Mouse (Mus musculus): ENCODE measurements at regions not wholly inside any gene's neighbourhood (a gene's known extent, or its start where the extent isn't known, plus 50 kb on each side); places are given as distances from the start of the nearest gene placed in this dataset.
A peak's percentile ranks its signal among the peaks of the same experiment; 100 is the strongest.

DNA sequence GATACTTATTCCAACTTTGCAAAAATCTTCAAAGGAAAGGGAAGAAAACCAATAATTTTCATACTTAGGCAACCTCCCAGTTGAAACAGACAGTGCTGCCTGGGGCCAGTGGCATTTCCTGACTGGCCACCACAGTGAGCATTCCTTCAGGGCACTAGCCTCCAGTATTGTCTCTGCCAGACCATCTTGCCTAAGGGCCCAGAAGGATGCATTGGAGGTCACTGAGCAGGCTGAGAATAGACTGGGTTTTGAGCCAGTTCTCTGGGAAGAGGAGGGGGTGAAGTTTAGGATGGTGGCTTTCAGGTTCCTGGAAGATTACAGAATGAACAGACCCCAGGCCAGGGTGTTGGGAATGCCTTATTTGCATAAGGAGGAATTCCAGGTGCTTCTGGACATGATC, 95.3 kb upstream of the Tpm1 start:
- H3K9ac ChIP-seq (ENCODE audit: low read length), result no peak overlapping the region
- DNase-seq (ENCODE audit: low spot score, missing footprints), result peak; percentile 26
- ATAC-seq (ENCODE audit: low FRiP score), result no peak
- no peaks in the 10 kb centered on the region for H3K36me3 ChIP-seq (ENCODE audit: control insufficient read depth, insufficient read depth, low read length)
- no peak overlapping the region for H3K4me2 ChIP-seq
- H3K27ac ChIP-seq (ENCODE audit: low read depth, low read length), result no peak overlapping the region
- H3K27me3 ChIP-seq (ENCODE audit: control insufficient read depth, insufficient read depth, low read length), result no peaks in the 10 kb centered on the region
- no peaks in the 10 kb centered on the region for H3K9me3 ChIP-seq (ENCODE audit: control insufficient read depth, low read length)
- no peaks in the 10 kb centered on the region for H3K4me1 ChIP-seq (ENCODE audit: control insufficient read depth, insufficient read depth, low read length)
- H3K4me3 ChIP-seq (ENCODE audit: low read depth, low read length), result no peak overlapping the region

DNA sequence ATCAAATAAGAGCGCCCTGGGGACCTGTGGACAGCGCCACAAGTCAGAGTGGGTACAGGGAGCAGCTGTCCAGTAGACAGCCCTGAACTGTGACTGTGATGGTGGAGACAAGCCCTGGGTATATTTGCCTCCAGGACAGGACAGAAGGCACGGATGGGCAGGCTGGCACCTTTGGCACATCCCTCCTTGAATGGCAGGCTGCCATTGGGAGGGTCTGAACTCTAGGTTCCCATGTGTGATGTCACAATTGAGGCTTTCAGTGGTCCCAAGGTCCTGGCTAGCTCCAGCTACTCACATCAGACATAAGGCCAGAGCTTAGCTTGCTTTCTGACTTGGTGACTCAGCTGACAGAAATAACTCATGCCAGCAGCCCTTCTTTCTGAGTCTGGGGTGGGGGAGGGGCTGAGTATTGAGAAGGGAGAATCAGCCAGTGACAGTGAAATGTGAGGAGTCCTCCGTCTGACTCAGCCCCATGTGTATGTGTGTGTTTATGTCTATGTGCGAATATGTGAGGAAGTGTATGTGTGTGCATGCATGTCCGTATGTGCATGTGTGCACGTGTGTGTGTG, 91.2 kb upstream of the Tpm1 start:
- DNase-seq (ENCODE audit: low spot score, missing footprints), result no peak
- Histone ChIP-seq H3K4me1 (ENCODE audit: control insufficient read depth, insufficient read depth, low read length) (peaks cover 3% of the 10 kb centered on the region; the same call in 1 of the 2 replicates), H3K27me3 (ENCODE audit: control insufficient read depth, insufficient read depth, low read length) (no peaks in the 10 kb centered on the region), H3K4me2 (no peak overlapping the region), H3K9me3 (ENCODE audit: control insufficient read depth, low read length) (no peaks in the 10 kb centered on the region), H3K4me3 (ENCODE audit: low read depth, low read length) (no peak overlapping the region), H3K36me3 (ENCODE audit: control insufficient read depth, insufficient read depth, low read length) (no peaks in the 10 kb centered on the region), H3K9ac (ENCODE audit: low read length) (no peak overlapping the region), H3K27ac (ENCODE audit: low read depth, low read length) (no peak overlapping the region)
- WGBS, result 78% methylated on average over 7 of the region's 7 CpGs
- ATAC-seq (ENCODE audit: low FRiP score), result no peak

DNA sequence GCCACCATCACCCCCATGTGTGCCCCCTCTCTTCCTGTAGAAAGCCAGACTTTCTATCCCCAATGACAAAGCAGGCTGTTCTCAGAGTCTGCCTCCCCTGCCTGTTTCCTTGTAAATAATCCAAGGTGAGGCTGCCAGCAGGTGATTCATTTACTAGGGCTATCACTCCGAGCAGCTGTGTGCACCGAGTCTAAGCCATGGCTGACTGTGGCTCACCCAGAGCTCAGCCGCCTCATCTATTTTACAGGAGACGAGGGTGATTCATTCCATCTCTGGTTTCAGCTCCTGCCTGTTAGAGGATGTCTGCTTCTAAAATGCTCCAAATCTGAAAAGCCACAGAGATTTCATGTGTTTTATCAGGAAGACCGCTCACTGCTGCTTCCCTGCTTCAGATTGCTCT, 88.5 kb upstream of the Tpm1 start:
- ATAC-seq (ENCODE audit: low FRiP score) (no peak), DNase-seq (ENCODE audit: low spot score, missing footprints) (no peak)
- Histone ChIP-seq H3K4me2 (no peak overlapping the region), H3K4me1 (ENCODE audit: control insufficient read depth, insufficient read depth, low read length) (peaks cover 3% of the 10 kb centered on the region; the same call in 1 of the 2 replicates), H3K9ac (ENCODE audit: low read length) (no peak overlapping the region), H3K36me3 (ENCODE audit: control insufficient read depth, insufficient read depth, low read length) (no peaks in the 10 kb centered on the region), H3K27me3 (ENCODE audit: control insufficient read depth, insufficient read depth, low read length) (no peaks in the 10 kb centered on the region), H3K4me3 (ENCODE audit: low read depth, low read length) (no peak overlapping the region), H3K27ac (ENCODE audit: low read depth, low read length) (no peak overlapping the region), H3K9me3 (ENCODE audit: control insufficient read depth, low read length) (no peaks in the 10 kb centered on the region)
- WGBS, result 79% methylated on average over 5 of the region's 5 CpGs

DNA sequence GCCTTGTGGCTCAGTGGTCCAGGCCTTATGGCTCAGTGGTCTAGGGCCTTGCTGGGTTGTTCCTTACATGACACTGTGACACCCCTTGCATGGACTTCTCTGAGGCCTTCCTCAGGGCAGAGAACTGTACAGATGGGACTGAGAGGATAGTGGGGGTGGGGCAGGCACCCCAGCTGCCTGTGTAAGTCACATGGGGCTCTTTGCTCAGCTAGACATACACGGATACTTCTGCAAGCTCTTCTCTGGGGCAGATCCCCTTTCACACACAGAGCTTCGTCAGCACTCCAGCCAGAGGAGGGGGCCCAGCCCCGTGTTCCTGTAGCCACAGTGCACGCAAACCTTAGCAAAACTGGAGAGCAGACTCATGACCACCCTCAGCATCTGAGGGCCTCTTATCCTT, 87.9 kb upstream of the Tpm1 start:
- no peaks in the 10 kb centered on the region for H3K27me3 ChIP-seq (ENCODE audit: control insufficient read depth, insufficient read depth, low read length)
- no peaks in the 10 kb centered on the region for H3K36me3 ChIP-seq (ENCODE audit: control insufficient read depth, insufficient read depth, low read length)
- no peaks in the 10 kb centered on the region for H3K9me3 ChIP-seq (ENCODE audit: control insufficient read depth, low read length)
- H3K4me3 ChIP-seq (ENCODE audit: low read depth, low read length), result no peak overlapping the region
- H3K27ac ChIP-seq (ENCODE audit: low read depth, low read length), result no peak overlapping the region
- ATAC-seq (ENCODE audit: low FRiP score) (no peak), DNase-seq (ENCODE audit: low spot score, missing footprints) (peak; percentile 44)
- H3K9ac ChIP-seq (ENCODE audit: low read length), result no peak overlapping the region
- H3K4me1 ChIP-seq (ENCODE audit: control insufficient read depth, insufficient read depth, low read length), result peaks cover 3% of the 10 kb centered on the region; the same call in 1 of the 2 replicates
- no peak overlapping the region for H3K4me2 ChIP-seq
- 62% methylated on average over 4 of the region's 4 CpGs for WGBS

DNA sequence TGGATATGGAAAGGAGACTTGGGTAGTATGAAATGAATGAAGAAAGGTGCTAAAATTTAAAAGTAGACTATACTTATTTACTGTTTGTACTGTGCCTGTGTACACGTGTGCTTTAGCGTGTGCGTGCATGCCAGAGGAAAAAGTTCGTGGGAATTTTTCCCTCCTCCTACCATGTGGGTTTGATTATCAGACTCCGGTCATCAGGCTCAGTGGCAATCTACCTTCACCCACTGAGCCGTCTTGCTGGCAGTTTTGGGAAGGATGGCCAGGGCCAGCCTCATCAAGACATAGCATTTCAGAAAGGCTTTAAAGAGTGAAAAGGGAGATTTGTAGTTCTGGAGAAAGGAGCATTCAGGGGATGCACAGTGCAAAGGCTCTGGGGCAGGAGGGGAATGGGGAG, 87.0 kb upstream of the Tpm1 start:
- no peaks in the 10 kb centered on the region for H3K9me3 ChIP-seq (ENCODE audit: control insufficient read depth, low read length)
- H3K4me1 ChIP-seq (ENCODE audit: control insufficient read depth, insufficient read depth, low read length), result peaks cover 3% of the 10 kb centered on the region; the same call in 1 of the 2 replicates
- 81% methylated on average over 6 of the region's 6 CpGs for WGBS
- no peak overlapping the region for H3K4me2 ChIP-seq
- no peaks in the 10 kb centered on the region for H3K36me3 ChIP-seq (ENCODE audit: control insufficient read depth, insufficient read depth, low read length)
- no peaks in the 10 kb centered on the region for H3K27me3 ChIP-seq (ENCODE audit: control insufficient read depth, insufficient read depth, low read length)
- no peak overlapping the region for H3K27ac ChIP-seq (ENCODE audit: low read depth, low read length)
- H3K4me3 ChIP-seq (ENCODE audit: low read depth, low read length), result no peak overlapping the region
- no peak for ATAC-seq (ENCODE audit: low FRiP score)
- H3K9ac ChIP-seq (ENCODE audit: low read length), result no peak overlapping the region
- DNase-seq (ENCODE audit: low spot score, missing footprints), result peak; percentile 73

DNA sequence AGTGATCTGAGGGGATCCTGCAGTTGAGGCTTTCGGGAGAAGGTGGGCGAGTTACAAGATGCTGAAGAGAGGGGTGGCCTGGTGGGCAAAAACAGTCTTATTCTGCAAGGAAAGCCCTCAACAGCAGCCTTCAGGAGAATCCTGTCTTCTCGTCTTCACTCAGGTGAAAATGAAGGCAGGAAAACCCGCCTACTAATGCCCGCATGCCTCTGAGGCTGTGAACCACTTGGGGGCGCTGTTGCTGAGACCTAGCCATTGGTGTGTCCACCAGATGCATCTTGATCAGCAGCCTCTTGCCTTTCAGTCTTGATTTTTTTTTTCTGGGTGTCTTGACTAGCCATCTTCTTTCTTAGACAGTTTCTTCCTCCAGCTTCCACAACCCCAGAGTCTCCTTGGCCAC, 85.2 kb upstream of the Tpm1 start:
- Histone ChIP-seq H3K4me1 (ENCODE audit: control insufficient read depth, insufficient read depth, low read length) (peaks cover 3% of the 10 kb centered on the region; the same call in 1 of the 2 replicates), H3K9ac (ENCODE audit: low read length) (no peak overlapping the region), H3K27ac (ENCODE audit: low read depth, low read length) (no peak overlapping the region), H3K9me3 (ENCODE audit: control insufficient read depth, low read length) (no peaks in the 10 kb centered on the region), H3K36me3 (ENCODE audit: control insufficient read depth, insufficient read depth, low read length) (no peaks in the 10 kb centered on the region), H3K4me3 (ENCODE audit: low read depth, low read length) (no peak overlapping the region), H3K27me3 (ENCODE audit: control insufficient read depth, insufficient read depth, low read length) (no peaks in the 10 kb centered on the region), H3K4me2 (no peak overlapping the region)
- no peak for ATAC-seq (ENCODE audit: low FRiP score)
- WGBS, result 68% methylated on average over 6 of the region's 6 CpGs
- DNase-seq (ENCODE audit: low spot score, missing footprints), result peak; percentile 78

DNA sequence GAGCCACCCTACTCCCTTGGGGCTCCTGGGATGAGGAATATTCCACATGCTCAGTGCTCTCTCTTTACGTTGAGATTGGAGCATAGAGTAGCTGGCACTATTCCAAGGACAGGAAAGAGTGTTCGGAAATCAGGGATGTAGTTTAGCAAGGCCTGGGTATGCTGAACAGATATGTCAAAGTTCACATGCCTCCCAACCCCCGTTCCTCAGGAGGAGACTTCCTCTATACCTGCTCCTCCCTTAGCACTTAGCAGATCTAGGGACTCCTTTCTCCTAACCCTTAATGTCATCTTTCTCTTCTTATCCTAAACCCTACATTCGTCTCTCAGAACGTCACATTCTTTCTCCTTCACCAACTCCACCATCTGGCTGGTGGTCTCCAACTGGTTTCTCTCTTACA, 83.2 kb upstream of the Tpm1 start:
- H3K27me3 ChIP-seq (ENCODE audit: control insufficient read depth, insufficient read depth, low read length), result no peaks in the 10 kb centered on the region
- no peak overlapping the region for H3K4me3 ChIP-seq (ENCODE audit: low read depth, low read length)
- H3K27ac ChIP-seq (ENCODE audit: low read depth, low read length), result no peak overlapping the region
- H3K4me1 ChIP-seq (ENCODE audit: control insufficient read depth, insufficient read depth, low read length), result peaks cover 3% of the 10 kb centered on the region; the same call in 1 of the 2 replicates
- no peaks in the 10 kb centered on the region for H3K36me3 ChIP-seq (ENCODE audit: control insufficient read depth, insufficient read depth, low read length)
- no peak overlapping the region for H3K9ac ChIP-seq (ENCODE audit: low read length)
- ATAC-seq (ENCODE audit: low FRiP score) (no peak), DNase-seq (ENCODE audit: low spot score, missing footprints) (peak; percentile 51)
- H3K9me3 ChIP-seq (ENCODE audit: control insufficient read depth, low read length), result no peaks in the 10 kb centered on the region
- WGBS, result 84% methylated on average over 5 of the region's 5 CpGs
- no peak overlapping the region for H3K4me2 ChIP-seq

DNA sequence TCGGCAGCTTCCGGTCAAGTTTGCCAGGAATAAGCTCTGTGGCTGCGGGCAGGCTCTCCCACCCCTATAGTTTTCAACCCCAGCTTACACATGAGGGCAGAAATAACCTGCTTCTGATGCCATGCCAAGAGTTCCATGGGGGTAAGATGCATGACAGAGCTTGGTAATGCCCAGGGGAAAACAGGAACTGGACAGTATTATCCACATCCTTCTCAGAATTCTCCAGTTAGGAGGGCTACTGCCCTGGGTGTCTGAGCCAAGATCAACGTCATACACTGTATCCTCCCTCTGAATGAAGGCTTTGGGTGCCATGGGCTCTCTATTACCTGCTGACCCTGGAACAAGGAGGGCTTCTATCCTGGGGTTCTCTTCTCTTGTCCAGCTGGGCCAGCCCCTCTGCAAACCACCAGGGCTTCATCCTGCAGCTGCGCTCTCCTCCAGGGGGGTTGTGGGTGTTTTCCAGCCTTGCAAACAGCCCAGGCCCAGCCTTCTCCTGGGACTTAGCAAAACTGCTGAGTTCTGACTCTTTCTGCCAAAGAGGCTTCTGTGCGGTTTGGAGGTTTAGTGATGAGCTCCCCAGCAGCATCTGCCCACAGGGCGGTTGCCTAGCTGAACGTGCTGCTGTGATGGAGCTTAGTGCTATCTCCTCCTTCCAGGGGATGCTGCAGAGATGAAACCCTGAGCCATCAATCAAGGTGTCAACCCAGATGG, 81.7 kb upstream of the Tpm1 start:
- 82% methylated on average over 8 of the region's 8 CpGs for WGBS
- H3K4me2 ChIP-seq, result no peak overlapping the region
- no peak overlapping the region for H3K9ac ChIP-seq (ENCODE audit: low read length)
- H3K4me1 ChIP-seq (ENCODE audit: control insufficient read depth, insufficient read depth, low read length), result no peaks in the 10 kb centered on the region
- H3K9me3 ChIP-seq (ENCODE audit: control insufficient read depth, low read length), result no peaks in the 10 kb centered on the region
- H3K36me3 ChIP-seq (ENCODE audit: control insufficient read depth, insufficient read depth, low read length), result no peaks in the 10 kb centered on the region
- no peak overlapping the region for H3K27ac ChIP-seq (ENCODE audit: low read depth, low read length)
- no peaks in the 10 kb centered on the region for H3K27me3 ChIP-seq (ENCODE audit: control insufficient read depth, insufficient read depth, low read length)
- no peak overlapping the region for H3K4me3 ChIP-seq (ENCODE audit: low read depth, low read length)
- ATAC-seq (ENCODE audit: low FRiP score), result no peak
- peak; percentile 33 for DNase-seq (ENCODE audit: low spot score, missing footprints)

DNA sequence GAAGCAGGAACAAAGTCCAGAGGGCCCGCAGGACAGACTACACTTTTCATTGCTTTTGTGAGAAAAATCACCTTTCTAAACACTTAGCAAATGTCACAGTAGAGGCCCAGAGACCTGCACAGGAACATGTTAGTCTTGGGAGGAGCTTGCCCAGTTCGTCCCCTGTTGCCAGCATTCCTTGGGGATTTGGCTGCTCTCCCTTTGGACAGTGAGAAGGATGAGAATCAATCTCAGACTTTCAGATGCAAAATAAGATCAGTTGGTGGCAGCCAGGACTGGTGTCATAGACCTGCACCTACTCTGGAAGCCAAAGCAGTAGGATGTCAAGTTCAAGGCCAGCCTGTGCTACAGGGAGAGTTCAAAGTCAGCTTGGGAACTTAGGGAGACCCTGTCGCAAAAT, 80.7 kb upstream of the Tpm1 start:
- Histone ChIP-seq H3K36me3 (ENCODE audit: control insufficient read depth, insufficient read depth, low read length) (no peaks in the 10 kb centered on the region), H3K4me2 (no peak overlapping the region), H3K4me1 (ENCODE audit: control insufficient read depth, insufficient read depth, low read length) (no peaks in the 10 kb centered on the region), H3K27ac (ENCODE audit: low read depth, low read length) (no peak overlapping the region), H3K4me3 (ENCODE audit: low read depth, low read length) (no peak overlapping the region), H3K27me3 (ENCODE audit: control insufficient read depth, insufficient read depth, low read length) (no peaks in the 10 kb centered on the region), H3K9me3 (ENCODE audit: control insufficient read depth, low read length) (no peaks in the 10 kb centered on the region), H3K9ac (ENCODE audit: low read length) (no peak overlapping the region)
- DNase-seq (ENCODE audit: low spot score, missing footprints) (no peak), ATAC-seq (ENCODE audit: low FRiP score) (no peak)
- 81% methylated on average over 3 of the region's 3 CpGs for WGBS

All from midbrain, embryonic 11.5 days (tissue).